Mouse (Mus musculus): ENCODE results near the gene Smg7.

DNA sequence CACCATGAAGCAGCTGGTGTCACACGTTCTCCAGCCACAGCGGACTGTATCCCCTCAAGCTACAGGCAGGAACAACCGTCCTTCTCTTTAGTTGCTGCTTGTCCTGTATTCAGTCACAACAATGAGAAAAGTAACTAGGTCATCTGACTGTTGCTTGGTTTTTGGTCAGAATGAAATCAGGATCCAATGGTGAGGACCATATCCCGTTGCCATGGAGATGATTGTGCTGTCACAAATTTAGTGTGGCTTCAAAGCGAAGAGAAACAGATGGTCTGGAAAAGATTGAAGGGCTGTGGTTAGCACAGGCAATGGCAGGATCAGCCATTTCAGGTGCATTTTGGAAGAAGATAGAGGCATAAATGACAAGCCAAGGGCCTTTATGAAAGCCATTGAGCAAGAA lies 33.9 kb upstream of the Smg7 start:
- TF ChIP-seq POLR2A (IDR thresholded peaks at IDR 0.05; ENCODE audit: borderline replicate concordance, extremely low read depth, insufficient read depth, insufficient read length, poor library complexity, severe bottlenecking) (no peak), CTCF (IDR thresholded peaks at IDR 0.05; ENCODE audit: borderline replicate concordance, extremely low read depth, insufficient read depth, insufficient read length) (no peak)
